Mouse (Mus musculus) stomach, embryonic 15.5 days (tissue): ENCODE results near the gene Cactin. TPM values are rescaled to one million over a fixed set of nuclear protein-coding genes. Genes with fewer than 3 reads are reported as not detected.

Source experiments
- ATAC-seq: fragments of 200-750 bp; cut with Nextera tagmentation; 2 replicates; pipeline ENCODE4 v1.8.0; 2017; ENCODE audit warnings: low read depth, moderate number of reproducible peaks, moderate TSS enrichment; ENCODE audit not compliant: insufficient read depth, low FRiP score
- H3K27ac ChIP-seq: fragments of 300-500 bp; sonication (generic); 2 replicates; pipeline ENCODE4 v1.5.1; 2015; ENCODE audit warnings: mild to moderate bottlenecking, inconsistent platforms
- H3K27me3 ChIP-seq: fragments of 300-500 bp; sonication (generic); replicated peaks from 2 replicates; pipeline ENCODE4 v1.6.1; 2015; ENCODE audit warnings: inconsistent platforms
- H3K36me3 ChIP-seq: fragments of 300-500 bp; sonication (generic); 2 replicates; pipeline ENCODE4 v1.6.1; 2015; ENCODE audit warnings: inconsistent platforms
- H3K4me1 ChIP-seq: fragments of 300-500 bp; sonication (generic); 2 replicates; pipeline ENCODE4 v1.6.1; 2015; ENCODE audit warnings: inconsistent platforms
- H3K4me2 ChIP-seq: fragments of 300-500 bp; sonication (generic); 2 replicates; pipeline ENCODE4 v1.6.1; 2015; ENCODE audit warnings: mild to moderate bottlenecking, inconsistent platforms
- H3K4me3 ChIP-seq: fragments of 300-500 bp; sonication (generic); replicated peaks from 2 replicates; pipeline ENCODE4 v1.5.1; 2015; ENCODE audit warnings: inconsistent platforms
- H3K9ac ChIP-seq: fragments of 300-500 bp; sonication (generic); 2 replicates; pipeline ENCODE4 v1.6.1; 2015; ENCODE audit warnings: inconsistent platforms
- H3K9me3 ChIP-seq: fragments of 300-500 bp; sonication (generic); 2 replicates; pipeline ENCODE4 v1.6.1; 2016; ENCODE audit warnings: inconsistent platforms
- WGBS: fragments of 180-500 bp; shearing (Covaris S2); methylation state at CpG from one replicate; pipeline ENCODE4 v1.1.7; 2015; 5-methylcytosine and 5-hydroxymethylcytosine counted together
- polyA plus RNA-seq: library from polyadenylated mRNA; unstranded; fragments of >200 nt; fragmentation: Nextera tagmentation; extraction: Ambion mirVana; gene quantifications from 2 replicates; pipeline ENCODE4 v1.2.1, GENCODE M21; 2015

Cactin gene
- polyA plus RNA-seq, 1 experiment from 2014 or later = 40.5 TPM

DNA sequence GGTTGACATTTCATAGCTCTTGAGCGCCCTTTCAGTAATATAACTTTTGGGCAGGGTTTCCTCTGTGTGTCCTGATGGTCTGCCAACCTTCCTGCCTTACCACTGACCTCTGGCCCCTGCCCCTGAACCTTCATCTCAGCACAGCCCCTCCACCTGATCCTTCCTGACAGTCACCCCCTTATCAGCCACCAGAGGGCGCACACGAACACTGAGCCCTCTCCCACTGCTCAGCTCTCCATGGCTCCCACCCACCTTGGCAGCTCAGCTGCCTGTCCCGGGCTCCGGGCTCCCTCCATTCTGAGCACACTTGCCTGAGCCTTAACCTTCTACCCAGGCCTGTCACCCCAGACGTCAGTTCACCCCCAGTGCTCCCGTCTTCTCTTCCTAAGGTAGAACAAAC is 31.6 kb upstream of the Cactin start:
- H3K4me1 ChIP-seq = peaks cover 51% of the 10 kb centered on the region
- H3K4me2 ChIP-seq = peak overlapping the region; percentile 48

DNA sequence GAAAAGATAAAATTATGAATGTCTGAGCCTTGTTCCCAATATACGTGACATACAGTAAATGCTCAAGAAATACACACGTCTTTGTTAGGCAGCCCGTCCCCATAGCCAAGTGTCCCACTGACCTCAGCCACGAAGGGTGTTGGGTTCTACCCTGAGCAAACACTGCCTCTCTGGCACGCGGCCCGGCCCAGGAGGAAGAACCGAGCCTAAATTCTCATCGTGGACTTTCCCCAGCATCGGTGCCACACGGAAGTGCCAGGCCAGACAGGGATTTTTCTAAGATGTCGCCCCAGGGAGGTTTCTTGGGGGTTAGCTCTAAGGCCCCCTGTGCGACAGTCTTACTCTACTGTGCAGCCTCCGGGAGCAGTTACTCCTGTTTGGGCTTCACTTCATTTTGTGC is 31.1 kb upstream of the Cactin start:
- peak overlapping the region; percentile 32; the same call in 1 of the 2 replicates for H3K9ac ChIP-seq
- no peak for ATAC-seq

More for the DNA sequence above, 31.6 kb upstream of the Cactin start:
- Histone ChIP-seq H3K9ac (no peak overlapping the region), H3K27ac (peak overlapping the region; percentile 93; the same call in 1 of the 2 replicates), H3K9me3 (no peaks in the 10 kb centered on the region), H3K27me3 (peaks cover 11% of the 10 kb centered on the region), H3K4me3 (peak overlapping the region; percentile 35), H3K36me3 (no peaks in the 10 kb centered on the region)
- WGBS = 1% methylated on average over 7 of the region's 7 CpGs
- ATAC-seq = no peak

DNA sequence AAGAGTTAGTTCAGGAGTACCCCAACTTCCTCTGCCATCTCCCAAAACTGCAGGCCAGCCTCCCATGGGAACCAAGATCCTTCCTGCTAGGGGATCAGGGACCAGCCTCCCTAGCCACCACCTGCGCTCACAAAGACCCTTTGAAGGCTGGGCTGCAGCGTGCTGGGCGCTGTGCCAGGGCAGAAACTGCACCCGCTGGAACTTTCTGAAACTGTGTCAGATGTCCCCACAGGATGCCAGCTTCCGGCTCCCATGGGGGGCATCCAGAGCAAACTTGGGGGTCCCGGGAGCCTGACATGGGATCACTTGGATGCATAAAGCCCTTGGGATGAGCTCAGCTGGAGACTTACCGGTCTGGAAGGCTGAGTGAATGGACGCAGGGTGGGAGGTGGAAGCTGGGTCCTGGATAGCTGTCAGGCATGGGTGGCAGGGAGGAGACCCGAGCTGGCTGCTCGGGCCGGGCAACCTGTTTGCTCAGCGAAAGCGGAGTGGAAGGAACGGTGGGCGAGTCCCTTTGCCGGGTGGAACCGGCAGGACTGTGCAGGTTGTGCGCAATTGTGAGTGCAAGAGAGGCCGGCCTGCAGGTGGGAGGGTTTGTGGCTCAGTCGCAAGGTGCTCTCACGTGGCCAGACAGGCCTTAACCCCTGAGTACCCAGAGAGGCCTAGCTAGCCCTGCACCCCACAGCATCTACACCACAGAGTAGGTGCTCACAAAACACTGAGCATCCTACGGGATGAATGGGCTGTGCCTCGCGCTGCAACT is 30.0 kb upstream of the Cactin start:
- no peaks in the 10 kb centered on the region; the same call in 1 of the 2 replicates for H3K27me3 ChIP-seq
- ATAC-seq = 0 out of 2 replicates have a peak, but pooled peaks have one; percentile 9
- peaks cover 49% of the 10 kb centered on the region for H3K4me1 ChIP-seq
- H3K4me2 ChIP-seq = peak overlapping the region; percentile 48
- H3K4me3 ChIP-seq = peak overlapping the region; percentile 35
- H3K9me3 ChIP-seq = no peaks in the 10 kb centered on the region
- WGBS = 17% methylated on average over 24 of the region's 24 CpGs
- H3K9ac ChIP-seq = no peak overlapping the region
- no peaks in the 10 kb centered on the region for H3K36me3 ChIP-seq
- peak overlapping the region; percentile 93 for H3K27ac ChIP-seq

More for the DNA sequence above, 31.1 kb upstream of the Cactin start:
- H3K4me3 ChIP-seq = peak overlapping the region; percentile 35
- 48% methylated on average over 14 of the region's 14 CpGs for WGBS
- no peaks in the 10 kb centered on the region for H3K36me3 ChIP-seq
- peak overlapping the region; percentile 93 for H3K27ac ChIP-seq
- H3K4me1 ChIP-seq = peaks cover 51% of the 10 kb centered on the region
- H3K9me3 ChIP-seq = no peaks in the 10 kb centered on the region
- peak overlapping the region; percentile 48 for H3K4me2 ChIP-seq
- H3K27me3 ChIP-seq = peaks cover 6% of the 10 kb centered on the region

DNA sequence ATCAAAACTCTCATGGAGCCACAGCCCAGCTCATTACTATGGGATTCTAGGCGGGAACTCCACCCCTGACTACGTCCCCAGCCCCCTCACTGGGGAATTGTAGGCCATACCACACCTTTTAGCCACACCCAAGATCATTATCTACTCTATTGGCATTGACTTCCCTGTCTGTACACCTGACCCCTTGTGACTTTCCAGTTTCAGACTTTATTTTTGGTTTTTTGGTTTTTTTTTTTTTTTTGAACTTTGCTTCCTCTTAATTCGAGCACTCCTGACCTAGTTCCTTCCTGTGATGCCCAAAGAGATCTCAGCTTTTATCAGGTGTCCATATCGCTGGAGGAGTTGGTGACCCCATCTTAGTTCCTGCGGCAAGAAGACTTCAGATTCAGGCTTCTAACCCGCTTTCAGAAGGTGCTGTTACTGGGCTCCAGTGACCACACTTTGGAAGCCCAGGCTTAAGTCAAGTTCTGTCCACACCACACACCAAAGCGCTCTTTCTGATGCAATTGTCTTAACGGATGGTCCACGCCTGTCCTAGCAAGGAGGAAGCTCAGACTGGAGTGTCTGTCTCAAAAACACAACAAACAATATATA is 29.3 kb upstream of the Cactin start, which contains the start of gene Tjp3:
Tjp3 (minus strand) TSS at position 71 of the 594 bp plus-strand sequence.
- H3K27ac ChIP-seq = peak within 1 kb of the TSS; percentile 93
- H3K36me3 ChIP-seq = no peaks in the 10 kb centered on the region
- H3K4me1 ChIP-seq = peaks cover 44% of the 10 kb centered on the region
- no peaks in the 10 kb centered on the region for H3K9me3 ChIP-seq
- 58% methylated on average over 9 of the region's 9 CpGs for WGBS
- H3K4me2 ChIP-seq = peak within 1 kb of the TSS; percentile 91
- peak within 1 kb of the TSS; percentile 35 for H3K4me3 ChIP-seq
- ATAC-seq = no peak
- no peaks in the 10 kb centered on the region; the same call in 1 of the 2 replicates for H3K27me3 ChIP-seq
- H3K9ac ChIP-seq = peak within 1 kb of the TSS; percentile 32; the same call in 1 of the 2 replicates

DNA sequence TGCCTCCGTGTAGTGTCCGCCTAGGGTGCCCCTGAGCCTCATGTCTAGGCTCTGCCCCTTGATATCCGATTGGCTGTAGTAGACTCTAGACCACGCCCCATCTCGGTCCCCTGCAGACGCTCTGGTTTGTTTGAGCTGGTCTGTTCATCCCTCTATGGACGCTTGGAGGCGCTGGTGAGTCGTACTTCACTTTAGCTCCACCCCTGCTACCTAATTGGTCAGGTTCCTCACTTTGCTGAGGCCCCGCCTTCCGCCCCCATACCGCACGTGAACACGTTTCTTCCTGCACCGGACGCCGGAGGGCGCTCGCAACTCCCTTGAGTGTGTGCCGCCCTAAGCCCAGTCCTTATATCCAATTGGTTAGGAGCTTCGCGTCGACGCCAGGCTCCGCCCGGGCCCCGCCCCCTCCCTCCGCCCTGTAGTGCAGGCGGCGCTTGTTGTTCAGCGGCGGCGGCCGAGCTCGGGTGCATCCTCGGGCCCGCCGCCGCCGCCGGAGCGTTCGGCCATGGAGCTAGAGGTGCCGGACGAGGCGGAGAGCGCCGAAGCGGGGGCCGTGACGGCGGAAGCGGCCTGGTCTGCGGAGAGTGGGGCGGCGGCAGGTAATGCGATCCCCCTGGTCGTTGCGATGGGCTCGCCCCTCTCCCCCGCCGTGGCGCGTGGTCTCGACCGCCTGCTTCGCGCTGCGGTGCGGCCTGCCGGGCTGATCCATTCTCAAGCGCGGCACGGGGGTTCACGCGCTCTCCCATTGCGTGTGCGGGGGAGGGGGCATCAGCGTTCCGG is 28.2 kb upstream of the Cactin start, which contains the start of gene Pip5k1c:
Pip5k1c (plus strand) TSS at position 410 of the 780 bp plus-strand sequence.
- ATAC-seq = peak; percentile 88
- Histone ChIP-seq H3K27ac (peak within 1 kb of the TSS; percentile 93), H3K9me3 (no peaks in the 10 kb centered on the region), H3K4me2 (peak within 1 kb of the TSS; percentile 91), H3K4me1 (peaks cover 42% of the 10 kb centered on the region), H3K4me3 (peak within 1 kb of the TSS; percentile 94), H3K27me3 (no peaks in the 10 kb centered on the region; the same call in 1 of the 2 replicates), H3K9ac (peak within 1 kb of the TSS; percentile 92), H3K36me3 (no peaks in the 10 kb centered on the region)
- WGBS = under 1% methylated on average over 77 of the region's 80 CpGs

DNA sequence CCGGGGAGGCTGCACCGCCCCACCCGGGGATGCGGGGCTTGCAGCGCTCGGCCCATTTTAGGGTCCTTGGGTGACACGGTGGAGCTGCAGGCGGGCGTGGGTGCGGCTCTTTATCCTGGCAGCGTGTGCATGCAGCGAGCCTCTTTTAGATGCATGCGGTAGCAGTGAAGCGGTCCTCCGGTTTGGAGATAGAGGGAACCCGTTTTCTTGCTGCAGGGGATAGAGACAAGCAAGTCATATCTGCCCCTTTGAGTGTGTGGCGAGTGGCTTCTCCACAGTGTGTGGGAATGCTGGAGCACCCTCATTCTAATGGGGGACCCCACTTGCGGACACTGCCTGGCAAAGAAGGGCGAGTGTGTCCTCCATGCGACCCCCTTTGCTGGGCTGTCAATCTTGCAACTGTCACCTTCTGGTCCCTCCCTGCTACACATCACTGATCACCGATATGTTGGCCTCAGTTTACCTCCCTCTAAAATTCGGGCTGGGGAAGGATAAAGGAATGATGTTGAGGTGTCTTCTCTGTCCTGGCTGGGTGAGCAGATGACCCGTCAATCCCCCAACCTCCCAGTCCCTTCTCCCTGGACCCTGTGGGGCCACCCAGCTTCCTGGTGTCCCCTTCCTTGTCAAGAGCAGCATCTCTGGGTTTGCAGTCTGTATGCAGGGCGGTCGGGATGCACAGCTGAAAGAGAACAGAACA is 27.4 kb upstream of the Cactin start:
- H3K27ac ChIP-seq = peak overlapping the region; percentile 91
- H3K4me2 ChIP-seq = peak overlapping the region; percentile 91
- WGBS = 1% methylated on average over 25 of the region's 25 CpGs
- no peaks in the 10 kb centered on the region for H3K36me3 ChIP-seq
- H3K9me3 ChIP-seq = no peaks in the 10 kb centered on the region
- no peak for ATAC-seq
- H3K9ac ChIP-seq = peak overlapping the region; percentile 92
- H3K4me1 ChIP-seq = peaks cover 42% of the 10 kb centered on the region
- H3K27me3 ChIP-seq = no peaks in the 10 kb centered on the region; the same call in 1 of the 2 replicates
- peak overlapping the region; percentile 94 for H3K4me3 ChIP-seq

DNA sequence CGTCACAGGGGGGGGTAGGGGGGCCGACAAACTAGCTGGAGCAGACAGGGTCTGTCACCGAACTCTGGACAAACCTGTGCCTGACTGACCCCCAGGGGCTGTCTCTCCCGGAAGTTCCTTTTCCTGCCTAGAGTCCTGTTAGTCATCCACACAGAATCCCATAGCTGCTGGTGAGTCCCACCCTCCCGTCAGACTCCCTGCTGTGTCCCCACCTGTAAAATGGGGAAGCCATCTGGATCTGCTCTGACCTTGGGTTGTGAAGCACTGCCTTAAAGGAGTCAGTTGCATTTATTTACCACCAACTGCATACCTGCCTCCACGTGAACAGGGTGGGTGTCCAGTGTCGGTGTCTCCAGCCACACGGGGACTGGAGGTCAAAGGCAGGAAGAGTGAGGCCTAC is 26.5 kb upstream of the Cactin start:
- 0 out of 2 replicates have a peak overlapping the region, but pooled peaks have one; percentile 92 for H3K9ac ChIP-seq
- no peaks in the 10 kb centered on the region for H3K9me3 ChIP-seq
- no peaks in the 10 kb centered on the region; the same call in 1 of the 2 replicates for H3K27me3 ChIP-seq
- no peak for ATAC-seq
- peaks cover 44% of the 10 kb centered on the region for H3K4me1 ChIP-seq
- H3K4me3 ChIP-seq = peak overlapping the region; percentile 94
- H3K27ac ChIP-seq = no peak overlapping the region
- 45% methylated on average over 8 of the region's 8 CpGs for WGBS
- no peaks in the 10 kb centered on the region for H3K36me3 ChIP-seq
- peak overlapping the region; percentile 91 for H3K4me2 ChIP-seq

DNA sequence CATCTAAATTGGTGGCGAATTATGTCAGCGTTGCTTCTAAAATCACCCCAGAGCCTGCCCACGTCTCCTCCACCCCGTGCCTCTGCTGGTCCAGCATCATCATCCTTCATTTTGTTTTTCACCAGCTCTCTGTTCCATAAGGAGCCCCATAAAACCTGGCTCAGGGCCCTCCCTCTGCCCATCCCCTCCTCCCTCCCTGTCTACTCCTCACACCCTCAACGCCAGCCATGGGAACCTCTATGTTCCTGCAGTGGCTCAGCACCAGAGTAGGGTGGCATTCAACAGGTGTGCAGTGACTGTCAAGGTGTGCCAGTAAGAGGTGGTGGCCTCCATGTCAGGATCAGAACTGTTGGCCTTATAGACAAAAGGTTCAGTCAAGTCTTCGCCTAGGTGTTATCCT is 25.7 kb upstream of the Cactin start:
- 86% methylated on average over 6 of the region's 6 CpGs for WGBS
- no peak overlapping the region for H3K4me2 ChIP-seq
- H3K27me3 ChIP-seq = no peaks in the 10 kb centered on the region; the same call in 1 of the 2 replicates
- H3K27ac ChIP-seq = no peak overlapping the region
- no peaks in the 10 kb centered on the region for H3K9me3 ChIP-seq
- no peak overlapping the region for H3K4me3 ChIP-seq
- no peak overlapping the region for H3K9ac ChIP-seq
- no peaks in the 10 kb centered on the region for H3K36me3 ChIP-seq
- ATAC-seq = no peak
- H3K4me1 ChIP-seq = peaks cover 43% of the 10 kb centered on the region

DNA sequence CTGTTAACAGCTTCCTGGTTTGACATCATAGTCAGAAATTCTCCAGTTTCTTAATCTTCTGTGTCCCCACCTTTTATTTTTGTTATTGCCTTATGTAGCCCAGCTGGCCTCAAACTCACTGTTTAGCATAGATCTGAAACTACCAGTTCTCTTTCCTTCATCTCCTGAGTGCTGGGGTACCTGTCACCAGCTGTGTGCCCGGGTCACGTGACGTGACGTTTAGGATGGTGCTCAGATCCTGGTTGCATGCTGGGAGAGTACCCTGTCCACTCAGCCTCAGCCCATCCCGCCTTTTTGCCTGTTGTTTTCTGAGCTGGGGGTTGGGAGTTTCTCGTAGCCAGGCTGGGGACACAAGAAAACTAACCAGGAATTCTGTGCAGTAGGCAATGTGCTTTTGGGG is 23.7 kb upstream of the Cactin start:
- peaks cover 45% of the 10 kb centered on the region for H3K4me1 ChIP-seq
- H3K27ac ChIP-seq = peak overlapping the region; percentile 49; the same call in 1 of the 2 replicates
- H3K9ac ChIP-seq = no peak overlapping the region
- H3K9me3 ChIP-seq = no peaks in the 10 kb centered on the region
- no peak for ATAC-seq
- H3K36me3 ChIP-seq = no peaks in the 10 kb centered on the region
- H3K4me2 ChIP-seq = no peak overlapping the region
- H3K4me3 ChIP-seq = no peak overlapping the region
- WGBS = 69% methylated on average over 6 of the region's 6 CpGs
- H3K27me3 ChIP-seq = no peaks in the 10 kb centered on the region

DNA sequence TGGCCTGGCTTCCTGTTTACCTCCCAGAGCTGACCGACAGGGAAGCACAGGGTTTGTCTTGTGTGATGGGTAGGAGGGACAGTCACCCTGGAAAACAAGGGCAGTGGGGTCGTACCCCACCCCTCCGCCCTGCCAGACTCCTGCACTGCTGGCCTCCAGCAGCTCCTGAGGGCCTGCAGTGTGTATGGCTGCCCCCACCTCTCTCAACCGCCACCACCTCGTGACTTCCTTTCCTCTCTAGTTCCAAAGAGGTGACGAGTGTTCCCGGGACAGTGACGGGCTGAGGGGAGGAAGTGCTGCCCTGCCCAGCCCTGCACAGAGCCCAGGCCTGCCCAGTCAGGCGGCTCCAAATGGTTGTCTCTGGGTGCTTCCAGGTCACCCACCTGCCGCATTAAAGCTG is 23.1 kb upstream of the Cactin start:
- Histone ChIP-seq H3K4me1 (peaks cover 48% of the 10 kb centered on the region), H3K36me3 (no peaks in the 10 kb centered on the region), H3K27ac (peak overlapping the region; percentile 49), H3K4me3 (no peak overlapping the region), H3K9ac (no peak overlapping the region), H3K27me3 (no peaks in the 10 kb centered on the region), H3K4me2 (no peak overlapping the region), H3K9me3 (no peaks in the 10 kb centered on the region)
- 0 out of 2 replicates have a peak, but pooled peaks have one; percentile 11 for ATAC-seq
- WGBS = 43% methylated on average over 10 of the region's 10 CpGs
